Mouse (Mus musculus): ENCODE measurements around the gene Fbxo3.
"Not testable (repeated sequence)": the region's sequence is repeated elsewhere in the genome, so short reads cannot be mapped to it uniquely, and the experiment has no call there.

The Fbxo3 gene

DNA sequence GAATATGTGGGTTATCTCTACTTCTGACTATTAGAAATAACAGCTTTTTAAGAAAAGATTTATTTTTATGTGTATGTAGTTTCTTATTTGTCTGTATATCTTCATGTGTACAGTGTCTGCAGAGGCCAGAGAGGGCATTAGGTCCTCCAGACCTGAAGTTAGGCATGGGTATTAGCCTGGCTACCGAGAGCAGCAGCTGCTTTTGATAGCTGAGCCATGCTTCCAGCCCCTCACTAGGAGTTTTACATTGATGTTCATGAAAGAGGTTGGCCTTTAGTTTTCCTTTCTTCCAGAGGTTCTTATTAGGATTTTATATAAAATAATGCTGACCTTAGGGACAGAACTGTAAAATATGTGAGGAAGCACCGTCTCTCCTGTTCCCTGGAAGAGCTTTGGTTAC is 10.7 kb downstream of the Fbxo3 start:
- DNase-seq (ENCODE audit: low spot score): no peak

DNA sequence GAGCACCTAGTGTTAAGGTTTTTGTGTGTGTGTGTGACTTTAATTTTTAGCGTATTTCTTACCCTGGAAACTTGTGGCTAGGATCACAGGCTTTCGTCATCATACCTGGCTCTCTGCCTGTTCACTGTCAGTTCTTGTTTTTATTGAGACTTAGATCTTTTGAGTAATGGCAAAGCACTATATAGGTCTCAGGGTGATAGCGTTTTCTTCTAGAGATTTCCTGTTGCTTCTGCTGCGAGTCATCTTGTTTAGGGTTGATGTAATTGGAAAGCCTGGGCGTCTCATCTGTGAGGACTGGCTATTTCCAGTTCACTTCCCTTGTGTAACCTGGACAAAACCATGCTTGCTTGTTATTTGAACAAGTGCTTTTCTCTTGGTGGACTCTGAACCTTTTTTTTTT is 14.1 kb downstream of the Fbxo3 start:
- DNase-seq (ENCODE audit: low spot score): no peak

DNA sequence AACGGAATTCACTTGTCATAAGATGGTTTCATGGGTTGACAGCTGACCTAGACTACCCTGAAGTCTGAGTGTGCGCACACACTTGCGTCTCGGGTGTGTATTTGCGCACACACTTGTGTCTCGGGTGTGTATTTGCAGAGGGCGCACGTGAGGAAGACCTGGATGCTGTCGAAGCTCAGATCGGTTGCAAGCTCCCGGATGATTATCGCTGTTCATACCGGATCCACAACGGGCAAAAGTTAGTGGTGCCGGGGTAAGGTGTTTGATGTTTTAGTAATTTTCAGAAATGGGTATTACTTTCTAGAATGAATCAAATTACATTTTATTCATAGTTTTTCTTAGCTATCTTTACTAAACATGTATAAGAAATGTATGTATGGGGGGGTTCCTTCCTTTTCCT is 15.2 kb downstream of the Fbxo3 start:
- no peak for DNase-seq (ENCODE audit: low spot score)

DNA sequence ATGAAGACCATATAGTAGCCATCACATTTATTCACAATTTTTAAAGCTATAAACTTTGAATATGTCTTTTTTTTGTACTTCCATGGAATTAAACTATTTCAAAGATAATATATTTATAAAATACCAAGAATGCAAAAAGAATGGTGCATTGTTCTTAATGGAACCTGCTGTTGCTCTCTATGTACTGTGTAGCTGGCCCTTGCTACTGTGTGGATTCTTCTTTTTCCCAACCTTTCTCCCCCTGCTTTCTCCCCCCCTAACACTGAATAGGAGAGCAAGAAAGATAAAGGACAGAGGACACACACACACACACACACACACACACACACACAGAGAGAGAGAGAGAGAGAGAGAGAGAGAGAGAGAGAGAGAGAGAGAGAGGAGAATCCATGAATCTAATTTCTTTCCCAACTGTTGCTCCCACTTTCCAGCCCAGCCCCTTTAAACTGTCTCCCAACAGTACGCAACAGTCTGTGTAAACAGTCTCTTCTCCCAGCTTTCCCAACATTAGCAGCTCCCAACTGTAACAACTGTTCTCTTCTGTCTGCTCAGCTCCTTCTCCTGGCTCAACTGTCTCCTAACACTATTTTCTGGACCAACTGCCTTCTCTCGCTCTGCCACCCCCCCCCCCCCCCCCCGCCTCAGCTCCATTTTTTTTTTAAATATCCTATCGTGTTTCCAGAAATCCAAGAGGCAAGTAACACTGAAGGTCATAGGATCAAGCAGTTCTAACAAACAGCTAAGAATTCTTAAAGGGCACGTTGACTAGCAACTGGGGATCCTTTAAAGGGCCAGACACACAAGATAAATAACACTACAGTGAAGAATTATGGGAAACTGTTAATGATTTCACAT is 16.3 kb downstream of the Fbxo3 start:
- DNase-seq (ENCODE audit: low spot score): no peak

DNA sequence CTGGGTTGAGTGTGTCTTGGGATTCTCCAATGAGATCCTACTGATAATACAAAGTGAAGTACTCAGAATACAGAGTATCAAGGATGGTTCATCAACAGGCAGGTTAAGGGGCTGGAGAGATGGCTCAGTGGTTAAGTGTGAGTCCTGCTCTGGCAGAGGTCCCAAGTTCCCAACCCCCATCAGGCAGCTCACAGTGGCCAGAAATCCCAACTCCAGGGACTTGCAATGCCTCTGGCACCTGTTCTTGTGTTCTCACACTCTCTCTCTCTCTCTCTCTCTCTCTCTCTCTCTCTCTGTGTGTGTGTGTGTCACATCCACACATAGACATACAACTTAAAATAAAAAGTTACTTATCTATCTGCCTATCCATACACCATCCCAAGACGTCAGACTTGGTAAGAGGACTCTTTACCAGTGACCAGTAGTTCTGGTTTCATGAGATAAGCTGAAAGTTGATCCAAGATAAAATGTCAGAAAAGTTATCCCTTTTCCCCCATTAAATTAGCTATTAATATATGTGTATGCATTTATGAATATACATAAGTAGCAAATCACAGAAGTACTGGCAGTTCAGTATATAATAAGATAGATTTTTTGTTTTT is 17.1 kb downstream of the Fbxo3 start:
- DNase-seq (ENCODE audit: low spot score): no peak

DNA sequence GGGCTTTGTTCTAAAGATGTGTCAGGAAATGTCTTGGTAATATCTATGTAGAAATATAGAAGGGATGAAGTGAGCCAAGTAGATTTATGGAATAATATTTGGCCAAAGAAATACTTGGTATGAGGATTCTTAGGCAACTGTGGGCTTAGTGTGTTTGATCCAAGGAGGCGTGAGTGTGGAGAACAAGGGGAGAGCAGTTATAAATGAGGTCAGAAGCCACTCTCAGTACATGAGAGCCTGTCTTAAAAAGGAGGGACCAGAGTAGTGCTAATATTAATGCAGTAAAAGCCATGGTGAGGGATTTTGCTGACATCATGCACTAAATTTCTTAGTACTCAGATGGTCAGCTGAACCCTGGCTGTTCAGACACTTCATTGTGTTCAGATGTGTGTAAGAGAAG is 30.9 kb downstream of the Fbxo3 start:
- no peak for DNase-seq (ENCODE audit: low spot score)

DNA sequence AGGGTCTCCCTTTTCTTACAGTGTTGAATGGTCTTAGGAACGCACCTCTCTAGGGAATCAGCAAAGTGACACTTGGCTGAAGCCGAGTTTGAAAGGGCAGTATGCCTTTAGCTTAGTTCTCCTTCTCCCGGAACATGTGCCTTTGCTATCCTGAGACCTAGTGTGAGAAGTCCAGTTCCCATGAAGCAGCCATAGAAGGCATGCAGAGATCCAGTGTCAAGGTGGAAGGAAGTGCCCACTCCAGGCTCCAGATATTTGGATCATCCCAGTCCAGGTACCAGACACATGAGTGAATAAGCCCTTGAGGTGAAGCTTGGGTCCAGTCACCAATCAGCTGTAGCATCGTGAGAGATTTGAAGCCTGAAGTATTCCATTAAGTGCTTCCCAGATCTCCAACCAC is 31.4 kb downstream of the Fbxo3 start:
- DNase-seq (ENCODE audit: low spot score): no peak

DNA sequence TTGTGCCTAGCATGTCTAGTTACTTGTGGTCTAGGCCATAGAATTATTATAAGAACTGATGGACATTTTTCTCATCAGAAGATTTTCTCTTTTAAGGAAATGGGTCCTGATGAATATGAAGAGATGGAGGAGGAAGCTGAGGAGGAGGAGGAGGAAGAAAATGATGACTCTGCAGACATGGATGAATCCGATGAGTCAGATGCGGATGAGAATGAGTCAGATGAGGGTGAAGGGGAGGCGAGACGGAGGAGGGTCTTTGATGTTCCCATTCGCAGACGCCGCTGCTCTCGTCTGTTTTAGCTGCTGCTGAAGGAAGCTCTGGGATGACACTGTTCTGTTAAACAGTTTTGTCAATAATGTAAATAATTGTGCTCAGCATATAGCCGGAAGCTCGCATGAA is 32.3 kb downstream of the Fbxo3 start:
- DNase-seq (ENCODE audit: low spot score): no peak

DNA sequence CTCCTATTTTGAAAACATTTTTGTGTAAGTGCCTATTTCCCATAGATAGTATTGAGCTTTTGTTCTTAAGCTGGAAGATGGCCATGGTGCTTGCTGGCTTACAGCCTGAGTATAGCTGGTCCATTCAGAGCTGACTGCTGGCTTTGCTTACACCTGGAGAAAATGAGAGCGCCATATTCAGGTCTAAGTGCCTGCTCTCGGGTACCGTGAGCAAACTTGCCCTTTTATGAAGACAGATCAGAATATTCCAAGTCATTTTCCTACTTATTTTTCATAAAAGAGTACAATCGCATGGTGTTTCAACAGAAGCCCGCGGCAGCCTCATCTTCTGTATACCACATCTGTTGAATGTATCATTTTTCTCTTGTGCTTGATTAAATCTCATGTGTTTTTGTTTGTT is 33.5 kb downstream of the Fbxo3 start:
- DNase-seq (ENCODE audit: low spot score): no peak

DNA sequence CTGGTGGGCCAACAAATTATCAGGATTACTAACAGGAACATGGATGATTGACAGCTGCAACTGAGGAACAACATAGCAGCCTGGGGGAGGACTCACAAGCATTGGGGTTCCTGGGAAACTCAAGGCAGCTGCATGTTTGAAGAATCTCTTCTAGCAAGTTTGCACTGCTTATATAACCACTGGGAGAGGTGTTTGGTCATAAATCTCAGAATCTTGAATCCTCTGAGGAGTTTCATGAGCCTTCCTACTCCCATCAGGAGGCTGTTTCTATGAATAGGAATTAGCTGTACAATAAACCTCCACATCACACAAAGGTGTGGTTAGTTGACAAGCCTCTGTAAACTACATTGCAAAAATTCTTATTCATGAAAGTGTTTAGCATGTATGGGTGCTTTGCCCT is 35.1 kb downstream of the Fbxo3 start:
- no peak for DNase-seq (ENCODE audit: low spot score)

DNA sequence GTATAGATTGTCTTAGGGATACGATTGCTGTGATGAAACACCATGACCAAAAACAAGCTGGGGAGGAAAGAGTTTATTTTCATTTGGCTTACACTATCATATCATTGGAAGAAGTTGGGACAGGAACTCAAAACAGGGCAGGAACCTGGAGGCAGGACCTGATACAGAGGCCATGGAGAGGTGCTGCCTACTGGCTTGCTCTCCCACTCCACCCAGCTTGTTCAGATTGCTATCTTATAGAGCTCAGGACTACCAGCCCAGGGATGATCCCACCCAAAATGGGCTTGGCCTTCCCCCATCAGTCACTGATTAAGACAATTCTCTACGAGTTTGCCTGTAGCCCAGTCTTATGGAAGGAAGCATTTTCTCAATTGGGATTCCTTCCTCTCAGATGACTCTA is 36.6 kb downstream of the Fbxo3 start:
- DNase-seq (ENCODE audit: low spot score): no peak

DNA sequence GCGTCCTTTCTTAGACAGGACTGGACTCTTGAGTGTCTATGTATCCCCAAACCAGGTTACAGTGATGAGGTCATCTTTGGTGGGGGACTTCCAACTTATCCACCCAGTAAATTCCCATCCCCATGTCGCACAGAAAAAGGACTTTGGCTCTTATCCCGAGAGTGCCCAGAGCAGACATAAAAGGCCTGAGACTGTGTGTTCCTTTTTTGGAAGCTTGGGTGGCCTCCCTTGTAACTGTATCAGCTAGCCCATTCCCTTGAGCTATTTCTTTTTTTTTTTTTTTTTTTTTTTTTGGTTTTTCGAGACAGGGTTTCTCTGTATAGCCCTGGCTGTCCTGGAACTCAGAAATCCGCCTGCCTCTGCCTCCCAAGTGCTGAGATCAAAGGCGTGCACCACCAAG is 38.0 kb downstream of the Fbxo3 start, which contains the start of gene Gm10912:
TSS of gene Gm10912 (plus strand) at position 301 of the 400 bp plus-strand sequence.
- not testable (repeated sequence) for DNase-seq (ENCODE audit: low spot score)

DNA sequence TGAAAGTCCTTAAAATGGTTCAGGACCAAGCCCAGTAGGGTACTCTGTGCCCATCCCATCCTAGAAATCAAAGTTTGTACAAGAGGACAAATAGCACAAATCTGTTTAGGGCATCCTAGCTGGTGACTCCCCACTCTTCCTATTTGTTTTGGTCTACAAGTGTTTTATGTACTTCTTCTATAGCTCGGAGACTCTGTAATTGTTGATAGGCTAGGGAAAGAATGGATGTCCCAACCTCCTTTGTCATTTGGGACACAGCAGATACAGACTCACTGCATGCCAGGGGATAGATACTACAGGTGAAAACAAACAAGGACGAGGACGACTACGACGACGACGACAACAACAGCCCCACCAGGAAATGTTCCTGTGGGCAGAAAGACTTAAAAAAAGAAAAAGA is 40.9 kb downstream of the Fbxo3 start, which contains the start of gene Gm10799:
TSS of gene Gm10799 (minus strand) at position 101 of the 400 bp plus-strand sequence.
- DNase-seq (ENCODE audit: low spot score): not testable (repeated sequence)

DNA sequence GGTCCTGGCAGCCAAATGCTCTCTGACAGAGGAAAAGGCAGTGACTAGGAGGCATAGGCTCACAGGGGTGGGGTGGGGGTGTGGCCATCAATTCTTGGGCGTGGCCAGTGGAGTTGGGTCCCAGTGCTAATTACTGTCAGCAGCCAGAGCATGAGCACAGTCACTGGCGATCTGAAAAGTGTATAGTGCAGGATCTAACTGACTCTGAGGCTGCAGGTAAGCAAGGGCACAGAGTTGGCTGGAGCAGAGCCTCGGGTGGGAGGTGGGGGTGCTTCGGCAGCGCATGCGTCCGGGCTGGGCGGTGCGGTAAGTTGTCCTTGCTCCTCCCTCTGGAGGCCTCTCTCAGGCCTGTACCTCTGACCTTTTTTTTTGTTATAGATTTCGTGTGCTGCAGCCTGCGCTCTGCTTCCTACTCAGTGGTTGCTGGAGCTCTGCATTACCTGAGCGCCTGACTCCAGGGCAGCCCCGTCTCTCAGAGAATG is 42.2 kb downstream of the Fbxo3 start, which contains the start of gene Cd59b:
TSS of gene Cd59b (plus strand) at position 146 of the 482 bp plus-strand sequence.
- peak; percentile 65 for DNase-seq (ENCODE audit: low spot score)

DNA sequence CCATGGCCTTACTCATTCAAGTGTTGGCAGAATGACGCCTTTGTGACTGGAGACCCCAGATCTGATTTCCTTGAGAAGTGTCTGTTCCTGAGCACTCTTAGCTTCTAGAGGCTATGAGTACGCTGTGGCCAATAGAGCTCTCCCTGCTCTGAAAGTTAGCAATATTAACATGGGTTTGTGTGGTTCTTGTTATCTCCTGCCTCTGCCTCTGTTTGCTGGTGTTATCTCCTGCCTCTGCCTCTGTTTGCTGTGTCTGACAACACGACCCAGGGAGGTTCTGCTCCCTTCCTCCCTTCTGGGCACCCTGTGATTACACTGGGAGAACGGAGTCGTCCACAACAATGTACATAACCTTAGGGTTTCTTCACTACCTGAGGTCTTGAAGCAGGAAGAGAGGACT is 50.8 kb downstream of the Fbxo3 start:
- DNase-seq (ENCODE audit: low spot score): peak; percentile 65

DNA sequence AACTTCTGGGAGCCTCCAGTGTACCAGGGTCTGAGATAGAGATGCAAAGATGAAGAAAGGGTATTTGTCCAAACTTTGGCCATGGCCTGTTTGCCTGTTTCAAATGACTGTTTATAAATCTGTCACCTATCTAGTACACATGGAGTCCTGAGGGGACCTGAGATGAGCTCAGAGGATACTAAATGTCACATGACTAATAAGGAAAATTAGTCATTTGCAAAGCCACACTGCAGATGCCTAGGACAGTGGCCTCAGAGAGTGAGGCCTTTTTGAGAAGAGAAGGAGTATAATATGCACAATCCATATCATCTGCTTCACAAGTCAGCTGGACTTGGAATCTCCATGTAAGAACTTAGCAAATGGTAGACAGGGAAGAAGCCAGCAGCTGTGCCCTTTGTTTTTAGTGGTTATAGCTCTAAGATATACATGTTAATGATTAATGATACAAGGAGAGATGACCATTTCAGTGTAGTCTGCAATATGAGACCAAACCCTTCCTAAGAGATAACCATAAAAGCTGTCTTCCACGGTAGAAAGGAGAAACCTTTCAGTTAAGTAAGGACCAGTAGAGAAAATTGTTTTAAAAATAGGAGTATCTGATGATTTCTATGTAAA is 54.0 kb downstream of the Fbxo3 start:
- not testable (repeated sequence) for DNase-seq (ENCODE audit: low spot score)

DNA sequence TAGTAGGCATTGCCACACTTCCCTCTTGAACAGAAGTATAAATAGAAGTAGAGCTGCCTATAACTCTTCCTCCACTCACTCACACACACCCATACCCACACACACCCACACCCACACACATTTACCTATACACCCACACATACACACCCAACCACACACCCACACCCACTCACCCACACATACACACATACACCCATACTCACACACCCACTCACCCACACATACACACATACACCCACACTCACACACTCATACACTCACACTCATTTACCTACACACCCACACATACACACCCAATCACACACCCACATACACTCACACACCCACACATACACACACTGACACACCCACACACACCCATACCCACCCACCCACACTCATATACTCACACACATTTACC is 55.0 kb downstream of the Fbxo3 start:
- DNase-seq (ENCODE audit: low spot score): no peak

DNA sequence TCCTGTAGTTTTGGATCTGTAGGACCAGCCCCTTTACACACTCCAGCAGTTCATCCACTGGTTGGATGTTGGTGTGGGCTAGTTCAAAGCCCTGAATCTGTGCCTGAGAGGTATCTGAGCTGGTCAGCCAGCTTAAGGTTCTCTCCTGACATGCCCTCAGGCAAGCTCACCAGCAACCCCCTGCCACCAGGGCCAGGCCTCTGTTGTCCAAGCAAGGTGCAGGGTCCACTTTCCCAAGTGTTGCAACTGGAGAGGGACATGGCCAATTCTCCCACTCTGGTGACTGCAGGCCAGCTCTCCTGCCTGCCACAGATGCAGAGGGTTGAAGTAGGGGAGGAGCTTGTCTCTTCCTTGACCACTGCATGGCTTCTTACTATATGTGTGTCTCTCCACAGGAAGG is 56.5 kb downstream of the Fbxo3 start:
- not testable (repeated sequence) for DNase-seq (ENCODE audit: low spot score)

DNA sequence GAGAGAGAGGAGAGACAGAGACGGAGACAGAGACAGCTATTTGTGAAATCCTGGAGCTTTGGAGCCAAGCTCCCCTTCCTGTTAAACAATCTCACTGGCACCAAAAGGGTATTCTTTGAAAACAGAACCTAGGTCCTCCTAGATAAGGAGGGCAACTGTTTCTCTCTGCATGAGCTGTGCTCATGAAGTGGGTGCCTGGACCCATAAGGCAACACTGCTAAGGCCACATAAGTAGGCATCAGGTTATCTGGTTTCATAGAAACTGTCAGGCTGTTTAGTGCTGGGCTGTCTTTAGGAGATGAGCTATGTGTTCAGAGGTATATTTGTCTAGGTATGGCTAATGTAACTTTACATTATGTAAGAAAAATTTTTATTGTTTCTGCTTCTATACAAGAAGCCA is 60.0 kb downstream of the Fbxo3 start:
- peak; percentile 53 for DNase-seq (ENCODE audit: low spot score)

DNA sequence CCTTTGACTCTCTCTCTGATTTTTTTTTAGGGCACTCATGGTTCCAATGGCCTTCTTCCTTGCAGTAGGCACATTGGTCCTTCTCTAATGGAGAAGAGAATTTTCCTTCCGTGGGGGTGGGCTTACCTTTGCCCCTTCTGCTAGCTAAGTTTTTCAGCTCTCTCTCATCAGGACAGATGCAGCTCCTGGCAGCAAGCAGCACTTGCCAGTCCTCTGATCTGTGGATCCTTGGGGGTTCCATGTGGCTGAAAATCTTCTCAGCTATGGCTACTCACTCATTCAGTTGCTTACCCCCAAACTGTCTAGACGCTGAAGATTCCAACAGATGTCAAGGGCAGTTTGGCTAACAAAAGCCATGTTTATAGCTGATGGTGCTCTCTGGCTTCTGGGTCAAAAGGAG is 65.8 kb downstream of the Fbxo3 start:
- no peak for DNase-seq (ENCODE audit: low spot score)

DNA sequence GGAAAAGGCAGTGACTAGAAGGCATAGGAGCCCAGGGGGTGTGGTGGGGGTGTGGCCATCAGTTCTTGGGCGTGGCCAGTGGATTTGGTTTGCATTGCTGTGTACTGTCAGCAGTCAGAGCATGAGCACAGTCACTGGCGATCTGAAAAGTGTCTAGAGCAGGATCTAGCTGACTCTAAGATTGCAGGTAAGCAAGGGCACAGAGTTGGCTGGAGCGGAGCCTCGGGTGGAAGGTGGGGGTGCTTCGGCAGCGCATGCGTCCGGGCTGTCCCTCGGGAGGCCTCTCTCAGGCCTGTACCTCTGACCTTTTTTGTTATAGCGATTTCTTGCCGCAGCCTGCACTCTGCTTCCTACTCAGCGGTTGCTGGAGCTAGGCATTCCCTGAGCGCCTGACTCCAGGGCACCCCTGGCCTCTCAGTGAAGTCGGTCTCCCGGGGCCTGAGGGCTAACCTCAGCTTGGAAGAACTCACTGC is 68.3 kb downstream of the Fbxo3 start, which contains the start of gene Cd59a:
TSS of gene Cd59a (plus strand) at position 61 of the 473 bp plus-strand sequence.
- DNase-seq (ENCODE audit: low spot score): peak; percentile 92

DNA sequence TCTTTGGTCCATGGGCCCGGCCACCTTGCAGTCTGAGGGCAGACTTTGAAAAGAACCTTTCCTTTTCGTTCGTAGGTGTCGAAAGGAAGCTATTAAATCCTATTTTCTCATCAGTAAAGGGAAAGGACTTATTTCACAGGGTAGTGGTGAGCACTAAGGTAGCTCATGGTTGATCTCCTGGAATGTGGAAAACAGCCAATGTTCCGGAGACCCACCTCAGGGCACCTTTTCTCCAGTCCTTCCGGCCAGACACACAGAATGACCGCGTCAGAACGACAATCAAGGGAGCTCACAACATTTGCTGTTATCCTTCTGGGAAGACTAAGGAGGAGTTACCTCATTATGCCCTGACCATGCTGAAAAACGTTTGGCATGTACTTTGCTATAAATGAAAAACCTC is 68.7 kb downstream of the Fbxo3 start:
- no peak for DNase-seq (ENCODE audit: low spot score)

DNA sequence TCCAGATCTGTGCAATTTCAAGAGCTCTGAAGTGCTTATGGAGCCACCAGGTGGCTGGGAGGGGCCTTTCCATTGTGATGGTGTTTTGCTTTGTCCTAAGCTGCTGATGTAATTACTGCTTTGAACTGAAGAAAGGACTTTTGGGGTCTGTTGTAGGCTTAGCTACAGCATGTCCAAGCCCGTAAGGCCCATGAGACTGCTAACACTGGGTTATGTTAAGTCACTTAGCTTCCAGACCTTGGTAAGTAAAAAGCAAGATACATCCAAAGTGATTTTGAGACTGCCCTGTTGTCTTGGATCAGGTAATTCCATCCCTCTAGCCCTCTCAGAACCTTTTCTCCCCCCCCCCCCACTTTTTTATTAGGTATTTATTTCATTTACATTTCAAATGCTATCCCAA is 69.3 kb downstream of the Fbxo3 start:
- not testable (repeated sequence) for DNase-seq (ENCODE audit: low spot score)
